Mouse (Mus musculus): ENCODE measurements at regions not wholly inside any gene's neighbourhood (a gene's known extent, or its start where the extent isn't known, plus 50 kb on each side); places are given as distances from the start of the nearest gene placed in this dataset.

DNA sequence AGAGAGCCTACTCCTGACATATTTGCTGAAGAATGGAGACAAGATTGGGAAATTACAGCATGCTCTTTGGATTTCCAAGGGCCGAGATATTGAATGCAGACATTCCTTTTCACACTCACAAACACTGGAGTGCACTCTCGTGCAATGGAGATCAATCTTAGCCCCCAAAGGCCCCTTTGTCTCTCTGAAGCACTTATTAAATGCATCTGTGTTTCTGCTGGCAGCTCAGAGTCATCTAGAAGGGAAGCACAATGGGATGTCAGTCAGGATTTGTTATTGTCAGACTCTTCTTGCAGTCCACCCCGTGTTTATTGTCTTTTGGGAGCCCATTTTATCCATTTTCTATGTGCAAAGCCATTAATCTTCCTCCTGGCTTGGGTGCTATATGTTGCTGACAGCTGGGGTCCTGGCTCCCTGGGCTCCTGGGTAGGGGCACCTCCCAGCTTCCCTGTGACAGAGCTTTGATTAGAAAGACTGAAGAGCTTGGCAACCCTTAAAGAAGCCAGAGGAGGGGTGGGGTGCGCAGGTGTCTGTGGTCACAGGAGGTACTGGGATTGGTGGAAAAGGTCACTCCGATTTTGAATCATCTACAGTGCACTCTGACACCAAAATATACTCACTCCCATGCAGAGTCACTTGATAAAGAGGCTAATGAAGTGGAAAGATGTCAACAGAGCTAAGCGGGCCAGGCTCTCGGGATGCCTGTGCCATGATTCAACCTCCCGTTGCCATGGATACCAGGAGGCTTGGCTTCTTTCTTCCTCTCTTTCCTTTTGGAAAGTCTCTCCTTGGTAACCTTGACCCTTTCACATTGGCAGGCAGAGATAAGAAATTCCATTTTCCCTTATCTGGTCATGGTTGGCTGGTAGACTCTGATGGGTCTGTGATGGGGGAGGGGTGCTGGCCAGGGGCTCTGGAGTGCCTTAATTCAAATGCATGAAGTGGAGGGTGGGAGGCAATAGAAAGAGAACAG lies 220.8 kb upstream of the Ppp2r3a start:
- TF ChIP-seq CTCF (conservative IDR thresholded peaks at IDR 0.05; ENCODE audit: insufficient read depth, insufficient read length, low read depth, low read length) (no peak), POLR2A (IDR thresholded peaks at IDR 0.05; ENCODE audit: low read depth, low read length) (no peak)
